Mouse (Mus musculus) thymus, postnatal 14 days (tissue): ENCODE measurements around the gene Rhd.
"Not testable (repeated sequence)": the region's sequence is repeated elsewhere in the genome, so short reads cannot be mapped to it uniquely, and the experiment has no call there.

Source experiments
- DNase-seq: peaks from one replicate; pipeline ENCODE4 v3.0.0; 2021

The Rhd gene

DNA sequence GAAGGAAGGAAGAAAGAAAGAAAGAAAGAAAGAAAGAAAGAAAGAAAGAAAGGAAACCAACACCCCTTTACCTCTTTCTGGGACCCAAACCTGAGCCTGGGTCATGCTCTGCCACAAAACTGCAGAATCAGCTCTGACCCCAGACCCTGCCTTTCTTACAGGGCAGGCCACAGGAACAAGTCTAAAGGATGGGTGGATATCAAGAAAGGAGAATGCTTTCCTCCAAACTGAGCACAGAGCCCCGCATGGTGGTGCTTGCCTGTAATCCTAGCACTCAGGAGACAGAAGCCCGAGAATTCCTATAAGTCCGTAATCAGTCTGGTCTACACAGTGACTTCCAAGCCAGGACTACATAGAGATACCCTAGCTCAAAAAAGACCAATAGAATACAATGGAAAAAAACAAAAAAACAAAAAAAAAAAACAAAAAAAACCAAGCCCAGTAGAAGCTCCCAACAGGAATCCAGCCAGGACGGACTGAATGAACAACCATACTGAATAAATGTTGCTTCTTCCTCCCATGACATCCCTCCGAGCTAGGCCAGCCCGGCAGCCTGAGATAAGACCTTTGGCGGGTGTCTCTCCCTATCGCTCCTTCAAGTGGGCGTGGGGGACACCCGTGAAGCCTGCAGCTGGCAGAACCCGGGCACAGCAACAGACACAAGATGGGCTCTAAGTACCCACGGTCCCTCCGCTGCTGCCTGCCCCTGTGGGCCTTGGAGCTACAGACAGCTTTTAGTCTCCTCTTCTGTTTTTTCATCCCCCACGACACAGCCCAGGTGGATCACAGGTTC is at the start of gene Rhd:
Gene Rhd (plus strand): TSS at position 600 of the 793 bp plus-strand sequence.
- no peak for DNase-seq

DNA sequence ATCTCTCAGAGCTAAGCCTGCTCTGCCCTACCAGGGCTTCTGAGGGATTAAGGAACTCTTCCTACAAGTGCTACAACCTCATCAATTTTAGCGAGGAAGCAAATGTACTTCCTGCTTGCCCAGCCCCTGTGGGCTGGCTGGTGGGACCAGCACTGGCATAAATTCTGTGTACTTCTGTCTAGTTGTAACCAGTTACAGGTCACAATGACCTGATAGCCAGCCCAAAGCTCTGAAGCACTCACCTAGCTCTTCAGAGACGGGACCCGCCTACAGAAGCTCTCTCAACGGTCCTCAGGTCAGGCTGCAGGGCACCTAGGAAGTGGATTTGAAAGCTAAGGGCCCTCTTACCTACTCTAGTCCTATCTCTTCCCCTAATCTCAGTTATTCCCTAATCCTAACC is 46.6 kb upstream of the Rhd start:
- DNase-seq, result no peak

DNA sequence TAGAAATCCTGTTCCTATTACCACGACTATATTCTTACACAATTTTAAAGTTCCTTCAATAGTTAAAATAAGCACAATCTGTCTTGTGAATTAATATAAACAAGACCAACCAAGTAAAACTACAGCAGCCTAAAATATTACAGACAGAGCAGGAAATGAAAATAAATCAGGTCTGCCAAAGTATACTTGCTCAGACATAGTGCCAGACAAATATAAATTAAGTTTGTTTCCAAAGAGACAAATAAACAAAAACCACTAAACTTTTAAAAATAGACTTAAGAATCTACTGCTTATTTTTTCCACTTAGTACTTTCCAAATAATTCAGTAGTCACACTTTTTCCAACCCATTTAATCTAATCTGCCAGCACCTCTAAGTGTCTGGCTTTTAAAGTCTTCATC is 43.3 kb upstream of the Rhd start:
- DNase-seq, result no peak

DNA sequence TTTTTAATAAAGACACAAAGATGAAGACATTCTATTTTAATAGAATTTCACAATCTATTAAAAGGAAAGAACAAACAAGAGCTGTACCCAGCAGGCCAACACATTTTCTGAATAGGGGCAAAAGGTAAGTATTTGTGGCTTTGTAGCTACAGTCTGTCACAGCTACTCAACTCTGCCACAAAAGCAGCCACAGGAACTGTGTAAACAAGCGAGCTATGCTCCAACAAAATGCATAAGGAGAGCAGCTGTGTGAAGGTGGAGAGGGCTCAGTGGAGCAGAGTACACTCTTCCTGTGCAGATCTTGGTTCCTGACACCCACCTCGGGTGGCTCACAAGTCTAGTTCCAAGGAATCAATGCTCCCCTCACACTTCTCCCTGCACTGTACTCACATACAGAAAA is 40.8 kb upstream of the Rhd start:
- no peak for DNase-seq

DNA sequence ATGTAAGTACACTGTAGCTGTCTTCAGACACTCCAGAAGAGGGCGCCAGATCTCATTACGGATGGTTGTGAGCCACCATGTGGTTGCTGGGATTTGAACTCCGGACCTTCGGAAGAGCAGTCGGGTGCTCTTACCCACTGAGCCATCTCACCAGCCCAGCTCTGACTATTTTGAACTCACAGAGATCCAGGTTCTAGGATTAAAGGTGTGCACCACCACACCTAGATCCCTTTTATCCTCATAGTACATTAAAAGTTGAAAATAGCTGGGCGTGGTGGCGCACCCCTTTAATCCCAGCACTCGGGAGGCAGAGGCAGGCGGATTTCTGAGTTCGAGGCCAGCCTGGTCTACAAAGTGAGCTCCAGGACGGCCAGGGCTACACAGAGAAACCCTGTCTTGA is 38.5 kb upstream of the Rhd start:
- not testable (repeated sequence) for DNase-seq

DNA sequence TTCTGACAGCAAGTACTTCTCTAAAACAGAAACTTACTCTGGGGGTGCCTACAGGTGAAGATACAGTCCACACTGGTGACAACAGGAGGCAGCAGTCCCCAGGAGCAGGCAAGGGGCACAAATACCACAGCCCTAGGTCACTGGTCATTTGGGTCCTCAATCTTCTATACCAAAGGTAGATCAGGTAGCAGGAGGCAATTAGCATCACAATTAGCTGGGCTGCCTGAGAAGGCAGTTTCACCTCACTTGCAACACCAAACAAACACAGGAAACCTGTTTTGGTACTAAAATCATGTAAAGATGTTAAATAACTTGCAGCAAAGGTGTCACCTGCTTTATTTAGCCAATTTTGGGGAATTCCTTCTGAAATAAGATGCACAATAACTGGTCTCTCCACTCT is 38.0 kb upstream of the Rhd start:
- no peak for DNase-seq

DNA sequence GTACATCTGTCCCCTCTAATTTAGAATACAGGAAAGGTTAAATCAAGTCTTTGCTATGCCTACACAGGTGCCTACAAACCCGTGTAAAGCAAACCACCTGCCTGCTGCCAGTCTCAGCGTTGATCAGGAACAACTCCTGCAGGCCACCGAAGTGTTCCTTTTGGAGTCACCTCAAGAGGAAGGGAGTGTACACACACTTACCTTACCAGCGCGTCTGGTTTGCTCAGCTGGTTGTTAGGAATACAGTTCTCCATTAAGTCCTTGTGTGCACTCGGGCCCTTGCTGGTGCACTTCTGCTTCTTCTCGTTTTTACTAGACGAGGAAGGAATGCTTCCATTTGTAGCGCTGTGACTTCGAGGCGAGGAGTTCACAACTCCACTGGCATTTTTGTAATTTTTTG is 36.5 kb upstream of the Rhd start:
- no peak for DNase-seq

DNA sequence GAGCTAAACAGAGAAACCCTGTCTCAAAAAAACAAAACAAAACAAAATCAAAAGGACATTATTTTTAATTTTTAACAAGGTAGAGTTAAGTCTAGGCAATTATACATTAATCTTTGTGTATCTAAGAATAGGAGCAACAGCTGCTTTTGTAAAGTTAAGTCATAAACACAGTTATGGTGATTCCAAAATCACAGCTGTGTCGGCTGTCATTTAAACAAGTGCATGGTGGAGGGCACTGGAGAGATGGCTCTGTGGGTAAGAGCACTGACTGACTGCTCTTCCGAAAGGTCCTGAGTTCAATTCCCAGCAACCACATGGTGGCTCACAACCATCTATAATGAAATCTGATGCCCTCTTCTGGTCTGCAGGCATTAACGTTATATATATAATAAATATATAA is 32.4 kb upstream of the Rhd start:
- no peak for DNase-seq

DNA sequence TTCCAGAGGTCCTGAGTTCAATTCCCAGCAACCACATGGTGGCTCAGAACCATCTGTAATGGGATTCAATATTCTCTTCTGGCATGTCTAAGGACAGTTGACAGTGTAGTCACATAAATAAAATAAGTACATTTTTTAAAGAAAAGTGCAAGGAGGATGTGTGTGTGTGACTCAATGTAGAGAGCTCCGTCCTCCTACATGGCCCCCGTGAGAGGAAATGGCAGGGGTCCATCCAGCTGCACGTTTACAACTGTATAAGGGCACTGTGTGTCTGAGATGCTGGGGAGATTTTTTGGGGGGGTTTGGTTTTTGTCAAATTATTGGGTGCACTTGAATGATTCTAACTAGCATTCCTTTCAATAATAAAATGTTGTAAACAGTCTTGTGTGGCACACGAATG is 28.9 kb upstream of the Rhd start:
- no peak for DNase-seq

DNA sequence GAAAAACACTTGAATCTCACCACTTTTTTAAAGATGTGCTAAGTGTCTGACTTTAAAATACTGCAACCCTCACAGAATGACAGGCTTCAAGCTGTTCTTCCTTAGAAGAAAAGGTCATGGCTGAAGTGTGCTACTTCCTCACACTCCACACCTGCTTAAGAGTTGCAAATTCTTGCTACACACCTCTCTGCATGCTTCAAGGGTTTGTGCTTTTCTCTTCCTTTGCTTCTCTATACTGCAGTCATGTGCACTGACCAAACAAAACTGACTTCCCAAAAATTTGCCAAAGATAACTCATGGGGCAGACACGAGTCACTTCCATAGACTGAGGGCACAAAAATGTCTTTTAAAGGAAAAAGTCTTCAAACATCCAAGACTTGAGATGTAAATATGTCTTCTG is 26.1 kb upstream of the Rhd start:
- DNase-seq, result no peak

DNA sequence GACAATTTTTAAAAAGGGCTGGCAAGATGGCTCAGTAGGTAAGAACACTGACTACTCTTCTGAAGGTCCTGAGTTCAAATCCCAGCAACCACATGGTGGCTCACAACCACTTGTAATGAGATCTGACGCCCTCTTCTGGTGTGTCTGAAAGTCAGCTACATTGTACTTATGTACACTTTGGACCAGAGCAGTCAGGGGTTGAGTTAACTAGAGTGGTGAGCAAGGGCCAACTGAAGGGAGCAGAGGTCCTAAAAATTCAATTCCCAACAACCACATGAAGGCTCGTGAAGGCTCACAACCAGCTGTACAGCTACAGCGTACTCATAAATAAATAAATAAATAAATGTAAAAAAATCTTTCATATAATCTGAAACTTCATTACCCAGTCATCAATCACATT is 25.6 kb upstream of the Rhd start:
- DNase-seq, result not testable (repeated sequence)

DNA sequence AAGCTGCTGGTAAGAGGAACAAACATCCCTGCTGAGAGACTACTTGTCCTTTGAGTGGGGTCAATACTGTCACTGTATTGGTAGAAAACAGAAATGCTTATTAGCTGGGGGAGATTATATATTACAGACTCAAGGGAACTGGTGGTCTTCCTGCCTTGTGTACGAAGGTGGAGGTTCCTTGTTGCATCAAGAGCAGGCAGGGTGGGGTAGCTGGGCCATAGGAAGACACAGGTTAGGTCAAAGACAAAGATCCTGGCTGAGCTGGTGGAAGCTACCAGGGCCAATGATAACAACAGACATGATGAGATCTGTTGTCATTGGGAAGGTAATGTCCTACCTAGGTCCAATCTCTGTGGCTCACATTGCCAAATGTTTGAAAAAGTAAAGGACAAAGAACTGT is 24.1 kb upstream of the Rhd start:
- no peak for DNase-seq

DNA sequence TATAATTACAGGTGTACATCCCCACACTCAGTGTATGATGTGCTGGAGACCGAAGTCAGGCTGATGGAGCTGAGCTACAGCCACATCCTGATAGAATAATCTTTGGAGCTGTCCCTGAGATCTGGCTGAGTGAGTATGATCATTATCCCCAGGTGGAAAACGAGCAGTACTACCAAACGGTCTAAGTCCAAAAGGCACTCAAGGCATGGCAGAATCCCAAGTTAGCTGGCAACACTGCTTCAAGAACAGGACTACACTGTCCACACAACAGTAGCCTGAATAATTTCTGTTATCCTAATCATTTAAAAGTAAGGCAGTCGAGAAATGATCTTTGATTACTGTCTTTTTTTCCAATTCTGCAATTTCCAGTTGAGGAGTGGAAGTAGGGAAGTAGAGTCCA is 20.8 kb upstream of the Rhd start:
- DNase-seq, result no peak

DNA sequence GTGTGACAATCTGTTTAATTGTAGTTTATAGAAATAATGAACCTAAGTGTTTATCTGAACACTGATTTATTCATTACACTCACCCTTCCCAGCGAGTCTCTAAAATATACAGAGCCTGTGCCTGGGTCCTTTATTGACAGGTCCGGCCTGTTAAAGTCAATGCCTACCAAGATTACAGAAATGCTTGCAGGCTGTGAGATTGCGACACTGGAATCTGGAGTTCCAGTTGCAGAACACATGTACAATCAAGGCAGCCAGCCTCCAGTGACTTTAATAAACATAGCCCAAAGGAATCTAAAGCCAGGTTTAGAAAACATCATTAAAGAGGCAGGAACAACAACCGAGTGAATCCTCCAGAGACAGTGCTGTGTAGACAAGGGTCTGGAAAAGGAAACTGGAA is 16.7 kb upstream of the Rhd start:
- no peak for DNase-seq

DNA sequence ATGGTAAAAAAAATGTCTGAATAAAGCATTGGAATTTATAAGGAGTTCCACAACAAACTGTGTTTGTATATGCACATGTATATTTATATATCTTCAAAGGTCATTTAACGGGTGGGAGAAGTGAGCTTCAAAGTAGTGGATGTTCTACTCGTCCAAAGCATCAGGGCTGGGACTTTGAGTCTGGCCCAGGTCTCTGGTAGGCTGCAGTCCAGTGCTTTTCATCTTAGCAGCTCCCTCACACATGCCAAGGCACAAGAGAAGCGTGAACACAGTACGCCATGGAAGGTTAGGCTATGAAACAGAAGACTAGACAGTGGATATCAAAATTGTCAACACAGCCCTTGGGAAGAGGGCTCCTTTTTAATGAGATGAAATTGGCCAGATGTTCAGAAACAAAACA is 13.8 kb upstream of the Rhd start:
- DNase-seq, result no peak

DNA sequence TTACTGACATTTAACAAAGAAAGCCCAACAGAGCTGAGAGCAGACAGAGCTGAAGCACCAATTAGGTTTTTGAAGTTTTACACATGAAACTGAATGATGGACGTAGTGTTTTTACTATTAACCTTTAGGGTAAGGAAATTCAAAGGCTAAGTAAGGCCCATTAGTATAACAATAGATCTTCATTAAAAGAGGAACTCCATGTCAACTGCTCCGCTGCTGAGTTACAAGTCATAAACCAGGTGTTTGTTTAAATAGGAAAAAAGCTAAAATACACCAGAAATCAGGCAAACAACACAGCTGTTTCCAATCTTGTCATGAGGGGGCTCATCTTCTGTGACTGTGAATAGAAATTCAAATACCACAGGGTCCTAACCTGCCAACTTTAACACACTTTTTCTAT is 13.1 kb upstream of the Rhd start:
- DNase-seq, result no peak

DNA sequence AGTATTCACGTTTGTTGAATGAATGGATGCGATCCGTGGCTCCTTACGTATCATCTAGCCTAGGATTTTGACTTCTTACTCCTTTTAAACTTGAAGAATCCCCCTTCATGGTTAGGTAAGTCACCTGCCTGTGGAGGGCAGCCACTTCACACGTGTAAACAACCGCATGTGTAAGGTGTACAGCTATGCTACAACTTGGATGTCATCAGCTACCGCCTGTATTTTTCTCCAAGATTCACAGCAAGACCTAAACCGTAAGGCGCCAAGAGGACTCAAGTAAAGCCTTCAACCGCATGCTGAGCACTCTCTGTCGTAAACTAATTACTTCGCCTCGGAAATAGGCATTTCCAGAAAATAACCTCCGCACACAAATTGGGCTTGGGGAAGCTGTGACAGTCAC is 12.5 kb upstream of the Rhd start:
- peak; percentile 6 for DNase-seq

DNA sequence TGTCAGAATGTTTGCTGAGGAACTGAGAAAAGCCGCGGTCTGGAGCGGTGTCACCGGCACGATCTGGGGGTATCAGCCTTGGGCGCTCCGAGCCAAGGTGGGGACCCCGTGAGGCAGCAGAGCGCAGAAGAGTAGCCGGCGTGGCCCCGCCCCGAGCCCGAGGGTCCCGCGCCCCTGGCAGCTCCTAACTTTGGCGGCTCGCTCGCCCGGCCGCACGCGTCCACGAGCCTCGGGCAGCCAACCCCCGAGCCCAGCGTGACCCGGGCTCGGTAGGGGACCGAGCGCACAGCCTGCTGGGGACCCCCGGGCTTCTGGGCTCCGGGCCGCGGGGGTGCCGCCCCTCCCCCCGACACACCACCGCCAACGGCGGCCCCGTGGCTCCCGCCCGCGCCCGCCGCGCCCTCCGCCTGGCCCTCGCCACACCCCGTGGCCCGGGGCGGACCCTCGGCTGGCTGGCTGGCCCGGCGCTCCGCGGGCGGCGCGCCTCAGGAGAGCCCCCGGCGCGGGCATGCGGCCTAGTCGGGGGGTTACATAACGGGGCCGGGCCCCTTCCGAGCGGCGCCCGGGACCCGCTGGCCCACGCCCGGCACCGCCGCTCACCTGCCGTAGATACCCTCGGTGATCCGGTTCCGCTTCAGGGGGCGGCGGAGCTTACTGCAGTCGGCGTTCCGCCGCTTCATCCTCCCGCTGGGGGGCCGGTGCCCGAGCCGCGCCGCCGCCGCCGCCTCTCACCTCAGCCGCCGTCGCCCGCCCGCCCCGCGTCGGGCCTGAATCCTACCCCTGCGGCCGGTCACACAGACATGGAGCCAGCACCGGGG is 11.7 kb upstream of the Rhd start:
- DNase-seq, result peak; percentile 74

DNA sequence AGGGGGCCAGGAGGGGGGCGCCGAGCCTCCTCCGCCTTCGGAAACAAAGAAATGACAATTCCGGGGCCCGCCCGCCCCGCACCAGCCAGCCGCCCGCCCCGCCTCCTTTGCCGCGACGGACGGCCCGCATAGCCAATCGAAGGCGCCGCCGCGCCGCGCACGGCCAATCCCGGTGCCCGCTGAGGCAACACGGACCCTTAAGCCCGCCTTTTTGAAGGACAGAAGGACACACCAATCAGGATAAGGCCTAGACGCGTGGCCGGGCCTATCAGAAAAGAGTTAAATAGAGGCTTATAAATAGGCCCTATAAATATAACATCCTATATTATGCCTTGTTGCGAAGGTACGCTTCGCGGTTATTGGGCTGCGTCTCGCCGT is 11.1 kb upstream of the Rhd start, which contains the start of gene Maco1:
Gene Maco1 (minus strand): TSS at position 87 of the 378 bp plus-strand sequence.
- peak; percentile 99 for DNase-seq

DNA sequence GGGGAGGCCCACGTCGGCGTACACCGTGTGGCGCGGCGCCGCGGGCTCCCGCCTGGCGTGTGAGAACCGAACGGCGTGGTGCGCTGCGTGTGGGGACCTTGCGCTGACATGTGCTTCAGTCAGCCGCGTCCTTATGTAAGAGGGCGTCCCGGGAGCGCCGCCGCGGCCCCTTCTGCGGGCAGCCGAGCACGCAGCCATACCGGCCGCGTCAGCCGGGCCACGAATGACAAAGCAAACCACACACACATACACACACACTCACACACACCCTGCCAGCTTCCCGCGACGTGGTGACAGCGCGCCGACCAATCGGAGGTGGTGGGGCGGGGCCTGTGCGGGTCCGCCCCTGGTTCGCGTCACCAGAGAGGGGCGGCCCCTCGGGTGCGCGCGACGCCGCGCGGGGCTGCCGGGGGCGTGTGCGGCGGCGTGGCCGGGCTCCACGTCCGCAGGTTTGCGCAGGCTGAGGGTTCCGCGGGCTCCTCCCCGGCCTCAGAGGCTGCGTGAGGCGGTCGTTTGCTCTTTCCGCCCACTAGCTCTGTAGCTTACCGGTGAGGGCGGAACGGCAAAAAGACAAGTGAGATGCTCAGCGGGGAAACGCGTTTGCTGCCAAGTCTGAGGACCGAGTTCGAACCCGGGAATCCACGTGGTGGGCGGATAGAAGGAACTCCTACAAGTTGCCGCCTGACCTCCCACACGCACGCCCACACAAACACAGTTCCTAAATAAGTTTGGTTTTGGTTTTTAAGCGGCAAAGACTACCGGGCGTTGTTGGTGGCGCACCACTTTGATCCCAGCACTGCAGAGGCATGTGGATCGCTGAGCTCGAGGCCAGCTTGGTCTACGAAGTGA is 10.5 kb upstream of the Rhd start:
- DNase-seq, result peak; percentile 95

DNA sequence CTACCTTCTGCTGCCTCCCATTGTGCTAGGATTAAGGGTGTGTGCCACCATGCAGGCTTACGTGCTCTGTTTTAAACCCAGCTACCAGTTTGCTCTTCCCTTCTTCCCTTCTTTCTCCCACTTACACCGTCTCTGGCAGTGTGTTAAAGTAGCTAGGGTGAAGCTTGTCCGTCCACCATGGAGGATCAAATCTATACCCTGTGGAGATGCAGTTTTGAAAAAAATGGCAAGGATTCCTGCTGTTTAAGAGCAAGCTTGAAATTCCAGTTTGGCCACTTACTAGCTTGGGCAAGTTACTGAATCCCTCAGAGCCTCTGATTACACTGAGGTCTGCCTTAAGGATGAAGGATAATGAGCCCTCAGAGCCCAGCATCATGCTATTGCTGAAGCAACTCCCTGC is 9.0 kb upstream of the Rhd start:
- no peak for DNase-seq

DNA sequence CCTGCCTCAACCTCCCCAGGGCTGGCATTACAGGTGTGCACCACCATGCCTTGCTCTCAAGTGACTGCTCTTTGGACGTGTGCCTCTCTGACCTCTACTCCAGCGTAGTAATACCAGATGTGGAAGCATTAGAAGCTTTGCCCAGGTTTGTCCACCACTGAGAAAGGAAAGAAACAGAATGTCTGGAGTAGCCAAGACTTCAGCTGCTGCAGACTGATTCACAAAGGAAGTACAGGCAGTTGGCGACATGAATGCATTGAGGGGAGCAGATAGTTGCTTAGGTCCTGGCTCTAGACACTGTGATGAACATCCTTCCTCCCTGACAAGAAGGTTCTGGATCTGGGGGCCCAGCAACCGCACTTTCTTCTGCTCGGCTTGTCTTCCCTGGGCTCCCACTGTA is 8.3 kb upstream of the Rhd start:
- DNase-seq, result no peak

DNA sequence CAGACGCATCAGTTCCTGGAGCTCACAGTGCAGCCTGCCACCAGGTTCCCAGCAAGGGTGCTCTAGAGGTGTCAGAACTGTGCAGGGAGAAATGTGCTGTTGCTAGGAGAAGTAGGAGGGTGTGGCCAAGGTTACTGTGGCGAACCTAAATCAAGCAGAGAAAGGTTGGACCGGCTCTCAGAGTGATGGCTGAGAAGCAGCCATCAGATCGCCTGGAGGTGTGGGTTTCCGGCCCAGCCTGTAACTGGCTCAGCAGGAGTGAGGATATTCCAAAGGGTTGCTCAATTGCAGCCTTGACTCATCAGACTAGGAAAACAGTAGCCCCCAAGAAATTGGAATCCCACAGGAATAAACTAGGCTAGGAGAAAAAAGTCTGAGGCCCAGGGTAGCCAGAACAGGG is 7.8 kb upstream of the Rhd start:
- DNase-seq, result no peak

DNA sequence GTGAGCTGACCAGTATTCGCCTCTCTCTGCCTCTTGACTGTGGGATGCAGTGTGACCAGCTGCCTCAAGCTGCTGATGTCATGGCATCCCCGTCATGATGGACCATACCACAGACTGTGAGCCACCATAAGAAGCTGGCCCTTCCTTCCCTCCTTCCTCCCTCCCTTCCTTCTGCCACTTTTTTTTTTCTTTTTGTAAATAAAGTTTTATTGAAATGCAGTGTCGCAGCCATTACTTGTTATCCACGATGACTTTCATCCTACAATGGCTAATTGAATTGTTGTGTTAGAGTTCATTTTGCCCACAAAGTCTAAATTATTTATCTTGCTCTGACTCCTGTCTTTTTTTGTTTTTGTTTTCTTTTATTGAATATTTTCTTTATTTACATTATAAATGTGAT is 5.8 kb upstream of the Rhd start:
- DNase-seq, result no peak
